Mouse (Mus musculus): ENCODE measurements around the gene Hsd17b11. TPM values are rescaled to one million over a fixed set of nuclear protein-coding genes. Genes with fewer than 3 reads are reported as not detected.

Gene Hsd17b11
- polyA plus RNA-seq, 1 experiment from 2014 or later = 2.9 TPM

DNA sequence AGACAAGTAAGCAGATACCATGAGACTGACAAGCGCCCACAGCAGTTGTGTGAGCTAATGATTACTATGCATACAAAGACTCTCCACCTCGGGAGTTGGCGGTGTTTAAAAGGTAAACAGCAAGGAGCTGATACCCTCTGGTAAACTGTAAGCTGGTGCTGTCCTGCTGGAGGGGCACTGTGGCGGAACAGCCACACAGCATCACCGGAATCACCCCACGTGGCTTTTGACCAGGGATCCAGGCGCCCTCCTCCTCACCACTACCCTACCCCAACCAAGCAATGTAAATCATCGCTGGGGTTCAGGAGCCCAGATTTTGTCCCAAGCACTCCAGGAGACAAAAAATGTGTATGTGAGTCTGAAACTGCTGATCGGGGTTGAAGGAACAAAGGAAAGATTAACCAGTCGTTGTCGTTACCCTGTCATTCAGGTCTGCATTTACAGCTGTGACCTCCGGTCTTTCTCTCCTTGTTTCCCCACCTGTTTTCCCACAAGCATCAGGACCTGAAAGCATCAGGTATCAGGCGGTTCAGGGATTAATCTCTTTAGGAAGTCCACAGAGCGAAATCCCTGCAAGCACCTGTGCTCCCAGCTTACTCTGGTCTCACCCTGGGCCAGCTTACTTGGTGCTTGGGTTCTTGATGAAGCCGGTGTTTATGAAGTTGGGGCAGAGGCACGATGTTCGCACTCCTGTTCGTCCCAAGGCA is 19.0 kb downstream of the Hsd17b11 start:
- no peak overlapping the region for H3K9ac ChIP-seq (replicated peaks; ENCODE audit: low read depth, low read length)
- no peaks in the 10 kb centered on the region for H3K9me3 ChIP-seq (ENCODE audit: control insufficient read depth, low read length)
- no peak overlapping the region for H3K27ac ChIP-seq (ENCODE audit: low read depth, low read length)
- no peaks in the 10 kb centered on the region for H3K4me1 ChIP-seq (ENCODE audit: control insufficient read depth, insufficient read depth, low read length)
- no peaks in the 10 kb centered on the region for H3K36me3 ChIP-seq (ENCODE audit: control insufficient read depth, insufficient read depth, low read length)
- H3K4me3 ChIP-seq (ENCODE audit: low read depth, low read length) = no peak overlapping the region
- WGBS = 29% methylated on average over 18 of the region's 18 CpGs
- no peaks in the 10 kb centered on the region for H3K27me3 ChIP-seq (ENCODE audit: control insufficient read depth, insufficient read depth, low read length)
- H3K4me2 ChIP-seq (ENCODE audit: low read depth, low read length) = no peak overlapping the region
- peak; percentile 44; the same call in 1 of the 2 replicates for ATAC-seq (ENCODE audit: low read depth)

DNA sequence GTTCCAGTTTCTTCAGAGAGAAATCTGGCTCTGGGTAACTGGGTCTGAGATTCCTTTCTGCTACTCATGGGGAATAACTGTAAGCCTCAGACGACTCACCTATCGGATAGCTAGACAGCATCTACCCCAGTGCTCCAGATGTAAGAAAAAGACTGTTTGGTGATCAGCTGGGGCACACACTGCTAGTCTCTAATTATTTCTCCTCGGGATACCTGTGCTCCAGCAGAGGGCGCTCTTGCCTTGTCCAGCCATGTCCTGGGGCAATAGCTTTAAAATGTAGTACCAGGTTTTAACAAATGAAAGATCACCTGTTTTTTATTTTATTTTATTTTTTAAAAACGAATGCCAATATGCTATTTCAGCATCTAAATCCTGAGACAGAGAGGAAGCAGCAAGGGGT is 22.0 kb downstream of the Hsd17b11 start:
- Histone ChIP-seq H3K27ac (ENCODE audit: low read depth, low read length) (no peak overlapping the region), H3K4me2 (ENCODE audit: low read depth, low read length) (no peak overlapping the region), H3K4me3 (ENCODE audit: low read depth, low read length) (no peak overlapping the region), H3K27me3 (ENCODE audit: control insufficient read depth, insufficient read depth, low read length) (no peaks in the 10 kb centered on the region), H3K9ac (replicated peaks; ENCODE audit: low read depth, low read length) (no peak overlapping the region), H3K4me1 (ENCODE audit: control insufficient read depth, insufficient read depth, low read length) (no peaks in the 10 kb centered on the region), H3K9me3 (ENCODE audit: control insufficient read depth, low read length) (no peaks in the 10 kb centered on the region), H3K36me3 (ENCODE audit: control insufficient read depth, insufficient read depth, low read length) (no peaks in the 10 kb centered on the region)
- WGBS = 11% methylated on average over 5 of the region's 5 CpGs
- peak; percentile 70; the same call in 1 of the 2 replicates for ATAC-seq (ENCODE audit: low read depth)

GRCm38 (mm10) chr5:103998739-103999138 is 23.0 kb downstream of the Hsd17b11 start:
- H3K4me1 ChIP-seq (ENCODE audit: control insufficient read depth, insufficient read depth, low read length) = no peaks in the 10 kb centered on the region
- 78% methylated on average over 5 of the region's 5 CpGs for WGBS
- H3K9ac ChIP-seq (replicated peaks; ENCODE audit: low read depth, low read length) = no peak overlapping the region
- no peaks in the 10 kb centered on the region for H3K27me3 ChIP-seq (ENCODE audit: control insufficient read depth, insufficient read depth, low read length)
- H3K9me3 ChIP-seq (ENCODE audit: control insufficient read depth, low read length) = no peaks in the 10 kb centered on the region
- H3K27ac ChIP-seq (ENCODE audit: low read depth, low read length) = no peak overlapping the region
- H3K4me2 ChIP-seq (ENCODE audit: low read depth, low read length) = no peak overlapping the region
- no peak for ATAC-seq (ENCODE audit: low read depth)
- H3K4me3 ChIP-seq (ENCODE audit: low read depth, low read length) = no peak overlapping the region
- H3K36me3 ChIP-seq (ENCODE audit: control insufficient read depth, insufficient read depth, low read length) = no peaks in the 10 kb centered on the region

- 0 out of 2 replicates have a peak, but pooled peaks have one; percentile 28 for ATAC-seq (ENCODE audit: low read depth)
These were observed 26.5 kb downstream of the Hsd17b11 start for GRCm38 (mm10) chr5:103995181-103995580.

GRCm38 (mm10) chr5:103994669-103995068 is 27.1 kb downstream of the Hsd17b11 start:
- WGBS = 89% methylated on average over 4 of the region's 4 CpGs
- H3K36me3 ChIP-seq (ENCODE audit: control insufficient read depth, insufficient read depth, low read length) = no peaks in the 10 kb centered on the region
- no peaks in the 10 kb centered on the region for H3K4me1 ChIP-seq (ENCODE audit: control insufficient read depth, insufficient read depth, low read length)
- ATAC-seq (ENCODE audit: low read depth) = no peak
- no peak overlapping the region for H3K9ac ChIP-seq (replicated peaks; ENCODE audit: low read depth, low read length)
- H3K9me3 ChIP-seq (ENCODE audit: control insufficient read depth, low read length) = no peaks in the 10 kb centered on the region
- H3K27ac ChIP-seq (ENCODE audit: low read depth, low read length) = no peak overlapping the region
- H3K4me3 ChIP-seq (ENCODE audit: low read depth, low read length) = no peak overlapping the region
- no peak overlapping the region for H3K4me2 ChIP-seq (ENCODE audit: low read depth, low read length)
- H3K27me3 ChIP-seq (ENCODE audit: control insufficient read depth, insufficient read depth, low read length) = no peaks in the 10 kb centered on the region

More at GRCm38 (mm10) chr5:103995181-103995580, 26.5 kb downstream of the Hsd17b11 start:
- H3K4me2 ChIP-seq (ENCODE audit: low read depth, low read length) = no peak overlapping the region
- no peak overlapping the region for H3K27ac ChIP-seq (ENCODE audit: low read depth, low read length)
- H3K4me1 ChIP-seq (ENCODE audit: control insufficient read depth, insufficient read depth, low read length) = no peaks in the 10 kb centered on the region
- no peaks in the 10 kb centered on the region for H3K36me3 ChIP-seq (ENCODE audit: control insufficient read depth, insufficient read depth, low read length)
- 66% methylated on average over 3 of the region's 3 CpGs for WGBS
- H3K4me3 ChIP-seq (ENCODE audit: low read depth, low read length) = no peak overlapping the region
- no peak overlapping the region for H3K9ac ChIP-seq (replicated peaks; ENCODE audit: low read depth, low read length)
- no peaks in the 10 kb centered on the region for H3K27me3 ChIP-seq (ENCODE audit: control insufficient read depth, insufficient read depth, low read length)
- no peaks in the 10 kb centered on the region for H3K9me3 ChIP-seq (ENCODE audit: control insufficient read depth, low read length)

DNA sequence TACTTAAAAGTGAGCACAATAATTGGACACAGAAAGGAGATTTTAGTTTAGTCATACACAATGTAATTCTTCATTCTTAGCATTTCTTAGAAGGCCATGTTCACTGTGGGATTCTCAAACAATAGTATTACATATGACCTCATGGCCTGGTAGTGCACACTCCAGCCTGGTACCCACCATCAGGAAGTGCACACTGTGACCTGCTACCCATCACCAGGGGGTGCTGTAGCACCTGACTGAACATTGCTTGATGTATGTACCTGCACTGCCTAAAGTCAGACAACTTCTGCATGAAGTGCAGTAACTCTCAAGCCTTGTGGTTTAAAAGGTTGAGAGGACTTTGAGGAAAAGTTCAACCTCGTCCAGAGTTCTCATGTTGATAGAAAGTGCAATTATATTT is 28.1 kb downstream of the Hsd17b11 start:
- no peaks in the 10 kb centered on the region for H3K9me3 ChIP-seq (ENCODE audit: control insufficient read depth, low read length)

DNA sequence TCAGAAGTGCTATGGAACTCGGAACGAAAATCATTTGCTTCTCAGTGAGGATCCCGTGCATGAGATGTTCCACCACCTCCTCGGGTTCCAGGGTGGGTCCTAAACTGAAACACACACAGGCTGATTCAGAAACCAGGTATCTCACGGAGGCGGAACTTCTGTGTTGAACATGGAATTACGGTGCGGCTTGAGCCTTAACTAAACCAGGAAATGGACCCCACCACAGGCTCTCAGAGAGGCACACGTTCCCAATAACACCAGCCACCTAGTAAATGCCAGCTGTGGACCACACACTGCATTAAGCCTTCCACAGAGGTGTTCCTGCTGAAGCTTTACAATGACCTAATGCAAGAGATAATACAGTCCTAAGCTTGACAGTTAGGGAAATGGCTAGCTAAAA is 28.9 kb downstream of the Hsd17b11 start:
- H3K36me3 ChIP-seq (ENCODE audit: control insufficient read depth, insufficient read depth, low read length) = no peaks in the 10 kb centered on the region
- H3K9me3 ChIP-seq (ENCODE audit: control insufficient read depth, low read length) = no peaks in the 10 kb centered on the region
- no peaks in the 10 kb centered on the region for H3K4me1 ChIP-seq (ENCODE audit: control insufficient read depth, insufficient read depth, low read length)
- no peak overlapping the region for H3K27ac ChIP-seq (ENCODE audit: low read depth, low read length)
- WGBS = 90% methylated on average over 9 of the region's 9 CpGs
- no peaks in the 10 kb centered on the region for H3K27me3 ChIP-seq (ENCODE audit: control insufficient read depth, insufficient read depth, low read length)
- no peak overlapping the region for H3K4me2 ChIP-seq (ENCODE audit: low read depth, low read length)
- no peak overlapping the region for H3K9ac ChIP-seq (replicated peaks; ENCODE audit: low read depth, low read length)
- ATAC-seq (ENCODE audit: low read depth) = no peak
- no peak overlapping the region for H3K4me3 ChIP-seq (ENCODE audit: low read depth, low read length)

More for the DNA sequence above, 28.1 kb downstream of the Hsd17b11 start:
- no peaks in the 10 kb centered on the region for H3K27me3 ChIP-seq (ENCODE audit: control insufficient read depth, insufficient read depth, low read length)
- 75% methylated on average over 1 of the region's 1 CpGs for WGBS
- no peaks in the 10 kb centered on the region for H3K4me1 ChIP-seq (ENCODE audit: control insufficient read depth, insufficient read depth, low read length)
- no peak overlapping the region for H3K4me3 ChIP-seq (ENCODE audit: low read depth, low read length)
- no peaks in the 10 kb centered on the region for H3K36me3 ChIP-seq (ENCODE audit: control insufficient read depth, insufficient read depth, low read length)
- ATAC-seq (ENCODE audit: low read depth) = no peak
- no peak overlapping the region for H3K27ac ChIP-seq (ENCODE audit: low read depth, low read length)
- H3K9ac ChIP-seq (replicated peaks; ENCODE audit: low read depth, low read length) = no peak overlapping the region
- H3K4me2 ChIP-seq (ENCODE audit: low read depth, low read length) = no peak overlapping the region

GRCm38 (mm10) chr5:103980705-103981560 is 40.8 kb downstream of the Hsd17b11 start:
- no peaks in the 10 kb centered on the region for H3K9me3 ChIP-seq (ENCODE audit: control insufficient read depth, low read length)
- no peak overlapping the region for H3K27ac ChIP-seq (ENCODE audit: low read depth, low read length)
- no peaks in the 10 kb centered on the region for H3K4me1 ChIP-seq (ENCODE audit: control insufficient read depth, insufficient read depth, low read length)
- WGBS = 89% methylated on average over 9 of the region's 9 CpGs
- no peak overlapping the region for H3K4me3 ChIP-seq (ENCODE audit: low read depth, low read length)
- no peaks in the 10 kb centered on the region for H3K36me3 ChIP-seq (ENCODE audit: control insufficient read depth, insufficient read depth, low read length)
- ATAC-seq (ENCODE audit: low read depth) = no peak
- H3K27me3 ChIP-seq (ENCODE audit: control insufficient read depth, insufficient read depth, low read length) = no peaks in the 10 kb centered on the region
- H3K4me2 ChIP-seq (ENCODE audit: low read depth, low read length) = no peak overlapping the region
- H3K9ac ChIP-seq (replicated peaks; ENCODE audit: low read depth, low read length) = no peak overlapping the region

All from neural tube, embryonic 14.5 days (tissue).